ENCODE assay signal across 7 mouse cellular contexts in genomic region chr4:43493846-43494240, GRCm38 (mm10). TPM values are rescaled to one million over a fixed set of nuclear protein-coding genes. Genes with fewer than 3 reads are reported as not detected.
DNase-seq lines count a peak whose midpoint lies in the region; ATAC-seq and TF ChIP-seq lines count a peak whose summit lies in the region.

No protein-coding gene starts in this region.

- peak overlapping the region; percentile 73 for H3K4me2 ChIP-seq in lung, embryonic 15.5 days
- H3K4me2 ChIP-seq in embryonic facial prominence, embryonic 12.5 days (replicated peaks), result peak overlapping the region; percentile 59
- peak overlapping the region; percentile 72 for H3K4me2 ChIP-seq in intestine, embryonic 15.5 days (replicated peaks)

- WGBS in lung, embryonic 15.5 days, result under 1% methylated on average over 9 of the region's 9 CpGs
- 3% methylated on average over 9 of the region's 9 CpGs for WGBS in embryonic facial prominence, embryonic 12.5 days
- under 1% methylated on average over 9 of the region's 9 CpGs for WGBS in intestine, embryonic 15.5 days
- WGBS in olfactory bulb, adult 2 months, result under 1% methylated on average over 9 of the region's 9 CpGs

- no peaks in the 10 kb centered on the region for H3K9me3 ChIP-seq in lung, embryonic 15.5 days
- H3K9me3 ChIP-seq in embryonic facial prominence, embryonic 12.5 days, result 0 out of 2 replicates have a peak, but pooled peaks cover 3% of the 10 kb centered on the region
- H3K9me3 ChIP-seq in intestine, embryonic 15.5 days, result no peaks in the 10 kb centered on the region

- TF ChIP-seq CTCF in olfactory bulb, adult 2 months (IDR thresholded peaks at IDR 0.05; ENCODE audit: insufficient read depth, low read depth, low read length), result no peak

- no peak for TF ChIP-seq POLR2A in olfactory bulb, adult 2 months (IDR thresholded peaks at IDR 0.05; ENCODE audit: insufficient read depth, low read depth, low read length)

- H3K27ac ChIP-seq in lung, embryonic 15.5 days, result peak overlapping the region; percentile 93
- peak overlapping the region; percentile 85 for H3K27ac ChIP-seq in embryonic facial prominence, embryonic 12.5 days
- H3K27ac ChIP-seq in intestine, embryonic 15.5 days, result peak overlapping the region; percentile 88
- H3K27ac ChIP-seq in olfactory bulb, adult 2 months (ENCODE audit: insufficient read depth, low read depth, low read length), result peak overlapping the region; percentile 38; the same call in 1 of the 2 replicates

- no peak for DNase-seq in lung, adult 18-20 months
- DNase-seq in spleen, postnatal 10 days (ENCODE audit: low spot score in 2 of 2), result no peak
- no peak for DNase-seq in frontal cortex, postnatal 14 days (ENCODE audit: low spot score in 2 of 2)

- no peak for ATAC-seq in lung, embryonic 15.5 days (ENCODE audit: borderline replicate concordance, extremely low read depth, low FRiP score, low TSS enrichment)
- no peak for ATAC-seq in embryonic facial prominence, embryonic 12.5 days (ENCODE audit: insufficient number of reproducible peaks, insufficient read depth, low FRiP score, low TSS enrichment)
- ATAC-seq in intestine, embryonic 15.5 days, result no peak

- peaks cover 12% of the 10 kb centered on the region; the same call in 1 of the 2 replicates for H3K36me3 ChIP-seq in lung, embryonic 15.5 days
- peaks cover 11% of the 10 kb centered on the region; the same call in 1 of the 2 replicates for H3K36me3 ChIP-seq in embryonic facial prominence, embryonic 12.5 days
- peaks cover 8% of the 10 kb centered on the region; the same call in 1 of the 2 replicates for H3K36me3 ChIP-seq in intestine, embryonic 15.5 days

- H3K27me3 ChIP-seq in lung, embryonic 15.5 days, result no peaks in the 10 kb centered on the region
- no peaks in the 10 kb centered on the region for H3K27me3 ChIP-seq in embryonic facial prominence, embryonic 12.5 days
- H3K27me3 ChIP-seq in intestine, embryonic 15.5 days (replicated peaks), result no peaks in the 10 kb centered on the region

- peaks cover 36% of the 10 kb centered on the region for H3K4me1 ChIP-seq in lung, embryonic 15.5 days
- peaks cover 25% of the 10 kb centered on the region for H3K4me1 ChIP-seq in embryonic facial prominence, embryonic 12.5 days
- H3K4me1 ChIP-seq in intestine, embryonic 15.5 days (replicated peaks), result peaks cover 30% of the 10 kb centered on the region
- H3K4me1 ChIP-seq in olfactory bulb, adult 2 months (ENCODE audit: control insufficient read depth, insufficient read depth, low read length), result peaks cover 5% of the 10 kb centered on the region; the same call in 1 of the 2 replicates

- H3K4me3 ChIP-seq in lung, embryonic 15.5 days, result peak overlapping the region; percentile 65
- H3K4me3 ChIP-seq in embryonic facial prominence, embryonic 12.5 days, result peak overlapping the region; percentile 55
- H3K4me3 ChIP-seq in intestine, embryonic 15.5 days (replicated peaks), result peak overlapping the region; percentile 72
- H3K4me3 ChIP-seq in olfactory bulb, adult 2 months (ENCODE audit: insufficient read depth, low read depth, low read length), result peak overlapping the region; percentile 76

- H3K9ac ChIP-seq in lung, embryonic 15.5 days, result peak overlapping the region; percentile 84
- H3K9ac ChIP-seq in embryonic facial prominence, embryonic 12.5 days, result peak overlapping the region; percentile 57
- H3K9ac ChIP-seq in intestine, embryonic 15.5 days, result peak overlapping the region; percentile 73

RNA-seq across cellular contexts. Expression of gene Ccdc107, which starts 1.1 kb away (rescaled TPM):
- polyA plus RNA-seq in lung, embryonic 15.5 days (2015; fragmentation: Nextera tagmentation; extraction: Ambion mirVana), result 67.4 and 70.1 TPM in 2 replicates
- 57.4 and 62.3 TPM in 2 replicates for polyA plus RNA-seq in embryonic facial prominence, embryonic 12.5 days (2016; fragmentation: Nextera tagmentation; extraction: Ambion mirVana)
- polyA plus RNA-seq in intestine, embryonic 15.5 days (2015; fragmentation: Nextera tagmentation; extraction: Ambion mirVana), result 98.8 and 102 TPM in 2 replicates
- not detected in 2 replicates for polyA plus RNA-seq in olfactory bulb, adult 2 months (2012; ENCODE audit: insufficient read depth, insufficient read length, low replicate concordance, missing spikeins)

RNA-seq across cellular contexts. Expression of gene Arhgef39, which starts 5.7 kb away (rescaled TPM):
- polyA plus RNA-seq in lung, embryonic 15.5 days (2015; fragmentation: Nextera tagmentation; extraction: Ambion mirVana), result 48.8 and 54.0 TPM in 2 replicates
- polyA plus RNA-seq in embryonic facial prominence, embryonic 12.5 days (2016; fragmentation: Nextera tagmentation; extraction: Ambion mirVana), result 43.6 and 44.1 TPM in 2 replicates
- polyA plus RNA-seq in intestine, embryonic 15.5 days (2015; fragmentation: Nextera tagmentation; extraction: Ambion mirVana), result 45.2 and 48.6 TPM in 2 replicates
- polyA plus RNA-seq in olfactory bulb, adult 2 months (2012; ENCODE audit: insufficient read depth, insufficient read length, low replicate concordance, missing spikeins), result not detected in 2 replicates

RNA-seq across cellular contexts. Expression of gene Sit1, which starts 10.3 kb away (rescaled TPM):
- 0.14 and 1.2 TPM in 2 replicates for polyA plus RNA-seq in lung, embryonic 15.5 days (2015; fragmentation: Nextera tagmentation; extraction: Ambion mirVana)
- polyA plus RNA-seq in embryonic facial prominence, embryonic 12.5 days (2016; fragmentation: Nextera tagmentation; extraction: Ambion mirVana), result not detected in 2 replicates
- not detected in 2 replicates for polyA plus RNA-seq in intestine, embryonic 15.5 days (2015; fragmentation: Nextera tagmentation; extraction: Ambion mirVana)
- polyA plus RNA-seq in olfactory bulb, adult 2 months (2012; ENCODE audit: insufficient read depth, insufficient read length, low replicate concordance, missing spikeins), result not detected in 2 replicates

RNA-seq across cellular contexts. Expression of gene Car9, which starts 12.9 kb away (rescaled TPM):
- polyA plus RNA-seq in lung, embryonic 15.5 days (2015; fragmentation: Nextera tagmentation; extraction: Ambion mirVana), result 4.7 and 6.1 TPM in 2 replicates
- 1.3 and 1.6 TPM in 2 replicates for polyA plus RNA-seq in embryonic facial prominence, embryonic 12.5 days (2016; fragmentation: Nextera tagmentation; extraction: Ambion mirVana)
- 18.0 and 30.0 TPM in 2 replicates for polyA plus RNA-seq in intestine, embryonic 15.5 days (2015; fragmentation: Nextera tagmentation; extraction: Ambion mirVana)
- not detected in 2 replicates for polyA plus RNA-seq in olfactory bulb, adult 2 months (2012; ENCODE audit: insufficient read depth, insufficient read length, low replicate concordance, missing spikeins)

RNA-seq across cellular contexts. Expression of gene Tpm2, which starts 29.7 kb away (rescaled TPM):
- 198 and 216 TPM in 2 replicates for polyA plus RNA-seq in lung, embryonic 15.5 days (2015; fragmentation: Nextera tagmentation; extraction: Ambion mirVana)
- 151 and 177 TPM in 2 replicates for polyA plus RNA-seq in embryonic facial prominence, embryonic 12.5 days (2016; fragmentation: Nextera tagmentation; extraction: Ambion mirVana)
- polyA plus RNA-seq in intestine, embryonic 15.5 days (2015; fragmentation: Nextera tagmentation; extraction: Ambion mirVana), result 510 and 514 TPM in 2 replicates
- polyA plus RNA-seq in olfactory bulb, adult 2 months (2012; ENCODE audit: insufficient read depth, insufficient read length, low replicate concordance, missing spikeins), result not detected in 2 replicates

Comparison
In these comparisons a context has a peak if more than half of its experiments do, and no peak if none do; other contexts are left out.
1. H3K27ac ChIP-seq: peak in every context shown above with its lines; median percentile 93 in lung, embryonic 15.5 days; 88 in intestine, embryonic 15.5 days; 85 in embryonic facial prominence, embryonic 12.5 days; 38 in olfactory bulb, adult 2 months.
2. RNA of gene Ccdc107, which starts 1.1 kb away (polyA plus RNA-seq): 98.8 to 102 TPM in intestine, embryonic 15.5 days, 67.4 to 70.1 TPM in lung, embryonic 15.5 days and 57.4 to 62.3 TPM in embryonic facial prominence, embryonic 12.5 days; not detected in olfactory bulb, adult 2 months; every median in the first group is over 10 times any median in the second.
3. RNA of gene Arhgef39, which starts 5.7 kb away (polyA plus RNA-seq): 48.8 to 54.0 TPM in lung, embryonic 15.5 days, 45.2 to 48.6 TPM in intestine, embryonic 15.5 days and 43.6 to 44.1 TPM in embryonic facial prominence, embryonic 12.5 days; not detected in olfactory bulb, adult 2 months; every median in the first group is over 10 times any median in the second.
4. Peak in every context shown above with its lines, with median percentiles within 50 percentile points of each other: H3K4me2 ChIP-seq, H3K4me3 ChIP-seq and H3K9ac ChIP-seq.